Mouse (Mus musculus): ENCODE measurements around the gene Ager.
A peak's percentile ranks its signal among the peaks of the same experiment; 100 is the strongest.

Gene Ager

GRCm38 (mm10) chr17:34604511-34605237, 7.0 kb downstream of the Ager start:
- DNase-seq (ENCODE audit: low spot score): no peak

DNA sequence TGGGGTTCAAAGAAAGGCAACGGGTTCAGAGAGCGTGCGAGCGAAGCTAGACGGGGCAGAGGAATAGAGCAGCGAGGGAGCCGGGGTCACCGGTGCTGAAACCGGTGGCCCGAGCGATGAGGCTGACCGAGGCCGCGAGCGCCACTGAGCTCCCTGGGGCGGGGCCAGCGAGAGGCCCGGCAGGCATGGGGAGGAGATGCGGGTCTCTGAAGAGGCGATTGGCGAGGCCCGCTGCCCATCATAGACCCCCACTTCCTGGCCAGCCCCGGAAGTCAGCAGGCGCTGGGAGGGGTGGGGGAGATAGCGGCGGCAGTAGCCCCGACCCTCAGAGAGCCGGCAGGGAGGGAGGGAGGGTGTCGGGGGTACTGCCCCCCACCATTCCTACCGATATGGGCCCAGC, 7.9 kb downstream of the Ager start:
- DNase-seq (ENCODE audit: low spot score): peak; percentile 95

GRCm38 (mm10) chr17:34606186-34607039, 8.8 kb downstream of the Ager start:
- no peak for DNase-seq (ENCODE audit: low spot score)

- no peak for DNase-seq (ENCODE audit: low spot score)
These were observed 10.3 kb downstream of the Ager start for GRCm38 (mm10) chr17:34607997-34608396.

GRCm38 (mm10) chr17:34611050-34611449, 13.4 kb downstream of the Ager start:
- DNase-seq (ENCODE audit: low spot score): no peak

DNA sequence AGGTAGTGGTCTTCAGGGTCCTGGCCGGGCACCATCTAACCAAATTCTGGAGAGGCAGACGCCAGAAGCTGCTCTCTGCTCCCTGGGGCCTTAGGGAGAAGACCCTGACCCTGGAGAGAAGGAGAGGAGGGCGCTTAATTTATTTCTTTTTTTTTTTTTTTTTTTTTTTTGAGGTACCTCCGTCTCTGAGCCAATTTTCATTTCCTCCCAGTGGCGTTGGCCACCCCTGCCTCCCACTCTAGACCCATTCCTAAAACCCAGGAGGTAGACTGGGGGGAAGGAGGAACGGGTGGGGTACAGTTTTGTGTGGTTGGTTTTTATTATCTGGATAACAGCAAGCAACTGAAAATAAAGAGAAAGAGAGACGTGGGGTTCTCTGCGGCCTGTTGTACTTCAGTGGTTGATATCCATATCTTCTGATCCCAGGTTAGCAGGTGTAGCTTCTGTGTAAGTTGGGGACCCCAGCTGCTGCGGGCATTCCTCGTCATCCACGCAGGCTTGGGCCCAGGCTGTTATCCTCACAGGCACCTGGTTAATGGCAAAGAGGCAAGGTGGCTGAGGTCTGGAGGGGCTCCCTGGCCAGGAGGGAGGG, 15.5 kb downstream of the Ager start:
- DNase-seq (ENCODE audit: low spot score): no peak

DNA sequence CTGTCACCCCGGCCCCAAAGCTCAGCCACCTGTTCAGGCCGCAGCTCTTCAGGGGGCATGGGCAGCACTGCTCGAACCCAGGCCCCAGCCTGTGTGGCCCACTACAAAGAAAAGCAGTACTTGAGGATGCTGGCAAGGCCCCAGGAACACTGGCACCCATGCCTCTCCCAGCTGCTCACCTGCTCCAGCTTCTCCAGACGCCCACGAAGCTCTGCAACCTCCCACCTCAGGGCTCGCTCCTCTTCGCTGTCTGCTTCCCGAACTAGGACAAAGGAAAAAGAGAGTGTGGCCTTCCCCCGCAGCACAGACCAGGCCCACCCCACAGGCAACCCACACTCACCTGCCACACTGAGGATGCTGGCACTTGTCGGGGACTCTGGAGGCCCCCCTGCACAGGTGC, 16.2 kb downstream of the Ager start:
- DNase-seq (ENCODE audit: low spot score): no peak

- no peak for DNase-seq (ENCODE audit: low spot score)
These were observed 18.2 kb downstream of the Ager start, which contains the start of gene Egfl8 for GRCm38 (mm10) chr17:34615871-34616270. TSS of gene Egfl8 (minus strand) at chr17:34615971.

DNA sequence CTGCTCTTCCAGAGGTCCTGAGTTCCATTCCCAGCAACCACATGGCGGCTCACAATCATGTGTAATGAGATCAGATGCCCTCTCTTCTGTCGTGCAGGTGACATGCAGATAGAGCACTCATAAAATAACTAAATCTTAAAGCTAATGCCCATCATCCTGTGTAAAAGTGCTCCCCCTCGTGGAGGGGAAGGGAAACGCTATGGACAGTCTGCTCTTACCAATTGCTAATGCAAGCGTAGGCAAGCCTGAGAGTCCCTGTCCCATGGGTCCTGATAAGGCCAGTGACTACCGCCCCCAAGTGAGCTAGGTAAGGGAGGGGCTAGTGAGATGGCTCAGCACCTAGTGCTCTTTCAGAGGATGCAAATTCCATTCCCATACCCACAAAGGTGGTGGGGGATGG, 21.3 kb downstream of the Ager start:
- peak; percentile 83 for DNase-seq (ENCODE audit: low spot score)

- no peak for DNase-seq (ENCODE audit: low spot score)
These were observed 23.3 kb downstream of the Ager start for GRCm38 (mm10) chr17:34621006-34621405.

DNA sequence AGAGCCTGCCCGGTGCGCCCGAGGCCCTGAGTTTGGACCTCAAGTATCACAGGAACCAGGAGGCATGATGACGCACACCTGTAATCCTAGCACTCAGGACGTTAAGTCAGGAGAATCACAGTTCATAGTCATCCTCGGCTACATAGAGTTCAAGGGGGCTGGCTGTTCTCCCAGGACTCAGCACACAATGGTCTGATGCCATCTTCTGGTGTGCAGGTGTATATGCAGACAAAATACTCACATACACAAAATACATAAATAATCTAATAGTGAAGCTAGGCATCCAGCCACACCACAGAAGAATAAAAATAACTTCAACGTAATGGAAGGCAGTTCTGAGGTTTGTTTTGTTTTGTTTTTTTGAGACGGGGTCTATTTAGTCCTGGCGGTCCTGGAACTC, 25.5 kb downstream of the Ager start:
- DNase-seq (ENCODE audit: low spot score): no peak

DNA sequence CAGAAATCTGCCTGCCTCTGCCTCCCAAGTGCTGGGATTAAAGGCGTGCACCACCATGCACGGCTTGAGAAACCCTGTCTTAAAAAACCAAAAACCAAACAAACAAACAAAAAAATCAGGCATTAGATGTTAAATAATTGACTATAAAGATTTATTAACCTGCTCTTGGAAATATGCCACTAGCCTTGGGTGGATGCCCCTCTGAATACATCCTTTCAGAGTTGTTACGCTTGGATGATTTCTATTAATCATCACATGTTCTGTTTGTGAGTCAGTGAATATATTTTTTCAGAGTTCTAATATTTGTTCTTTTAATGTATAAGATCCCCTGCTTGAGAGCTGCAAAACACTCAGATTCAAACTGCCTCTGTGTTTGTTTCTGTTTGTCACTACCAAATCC, 27.3 kb downstream of the Ager start:
- no peak for DNase-seq (ENCODE audit: low spot score)

GRCm38 (mm10) chr17:34626062-34626772, 28.6 kb downstream of the Ager start:
- no peak for DNase-seq (ENCODE audit: low spot score)

DNA sequence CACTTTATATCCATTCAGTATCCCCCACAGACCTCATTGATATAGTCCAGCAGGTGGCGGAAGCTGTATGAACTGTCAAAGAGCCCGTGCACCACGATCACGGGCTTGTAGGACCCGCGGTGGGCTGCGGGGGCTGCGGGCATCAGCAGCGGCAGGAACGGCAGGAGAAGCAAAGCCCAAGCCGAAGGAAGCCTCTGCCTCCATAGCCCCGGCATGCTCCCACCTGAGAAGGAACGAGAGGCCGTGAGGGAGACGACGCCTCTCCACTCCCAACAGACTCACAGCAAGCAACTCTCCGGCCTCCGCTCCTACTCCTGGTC, 29.1 kb downstream of the Ager start:
- DNase-seq (ENCODE audit: low spot score): peak; percentile 73

GRCm38 (mm10) chr17:34627093-34627942, 29.7 kb downstream of the Ager start:
- DNase-seq (ENCODE audit: low spot score): peak; percentile 95

DNA sequence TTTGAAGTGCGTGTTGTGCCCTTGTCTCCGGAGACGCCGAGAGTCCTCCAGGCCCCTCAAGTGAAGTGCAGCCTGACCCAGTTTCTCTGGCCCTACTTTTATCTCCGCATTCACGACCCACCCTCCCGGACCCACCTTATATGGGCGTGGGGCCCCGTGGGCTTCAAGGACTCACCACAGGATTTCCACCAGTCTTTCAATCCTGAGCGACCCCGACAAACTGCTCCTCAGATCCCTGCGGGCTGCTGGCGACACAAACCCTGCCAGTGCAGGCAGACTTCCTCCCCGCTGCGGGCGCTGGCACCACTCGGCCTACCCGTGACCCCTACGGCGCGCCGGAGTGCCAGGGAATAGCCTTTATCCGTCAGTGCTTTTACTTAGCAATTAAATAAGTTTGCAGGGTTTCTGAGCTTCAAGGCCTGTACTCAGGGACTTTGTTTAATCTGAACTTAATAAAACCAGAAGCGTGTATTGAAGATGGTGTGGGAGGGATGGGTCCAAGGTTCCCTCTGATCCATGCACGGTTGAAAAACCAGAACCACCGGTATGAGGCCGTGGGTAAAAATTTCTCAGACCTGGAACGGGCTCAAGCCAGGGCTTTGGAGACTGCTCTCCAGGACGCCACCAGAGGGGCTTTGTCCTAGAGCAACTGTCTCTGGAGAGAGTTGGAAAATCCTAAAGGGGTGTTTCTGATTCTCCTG, 30.4 kb downstream of the Ager start, which contains the start of gene Ppt2:
Gene Ppt2, minus strand, starts transcription at position 568 of the 701 bp plus-strand sequence.
- peak; percentile 39 for DNase-seq (ENCODE audit: low spot score)

- DNase-seq (ENCODE audit: low spot score): no peak
These were observed 30.9 kb downstream of the Ager start for GRCm38 (mm10) chr17:34628644-34628967.

DNA sequence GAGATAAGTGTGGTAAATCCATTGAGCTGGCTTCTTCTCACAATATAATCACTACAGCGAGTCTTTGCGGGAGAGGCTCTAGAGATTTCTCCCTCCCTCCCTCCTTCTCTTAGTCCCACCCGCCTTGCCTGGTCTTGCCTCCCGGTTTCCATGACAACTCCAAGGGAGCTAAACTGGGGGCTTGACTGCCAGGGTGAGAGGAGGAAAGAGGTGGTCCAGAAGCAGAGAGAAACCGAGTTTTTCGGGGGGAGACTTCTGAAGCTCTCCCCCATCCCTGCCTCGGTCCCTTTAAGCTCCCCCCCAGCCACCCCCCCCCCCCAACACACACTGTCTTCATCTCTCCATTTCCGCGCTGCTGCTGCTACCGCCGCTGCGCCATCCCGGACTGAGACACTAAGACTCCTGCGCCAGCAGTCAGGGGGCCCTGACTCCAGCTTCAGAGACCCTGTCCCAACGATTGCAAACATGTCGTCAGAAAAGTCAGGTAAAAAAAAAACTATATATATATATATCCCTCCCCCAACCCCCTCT, 31.6 kb downstream of the Ager start, which contains the start of gene Prrt1:
Gene Prrt1, plus strand, starts transcription at position 313 of the 531 bp plus-strand sequence.
- peak; percentile 71 for DNase-seq (ENCODE audit: low spot score)

DNA sequence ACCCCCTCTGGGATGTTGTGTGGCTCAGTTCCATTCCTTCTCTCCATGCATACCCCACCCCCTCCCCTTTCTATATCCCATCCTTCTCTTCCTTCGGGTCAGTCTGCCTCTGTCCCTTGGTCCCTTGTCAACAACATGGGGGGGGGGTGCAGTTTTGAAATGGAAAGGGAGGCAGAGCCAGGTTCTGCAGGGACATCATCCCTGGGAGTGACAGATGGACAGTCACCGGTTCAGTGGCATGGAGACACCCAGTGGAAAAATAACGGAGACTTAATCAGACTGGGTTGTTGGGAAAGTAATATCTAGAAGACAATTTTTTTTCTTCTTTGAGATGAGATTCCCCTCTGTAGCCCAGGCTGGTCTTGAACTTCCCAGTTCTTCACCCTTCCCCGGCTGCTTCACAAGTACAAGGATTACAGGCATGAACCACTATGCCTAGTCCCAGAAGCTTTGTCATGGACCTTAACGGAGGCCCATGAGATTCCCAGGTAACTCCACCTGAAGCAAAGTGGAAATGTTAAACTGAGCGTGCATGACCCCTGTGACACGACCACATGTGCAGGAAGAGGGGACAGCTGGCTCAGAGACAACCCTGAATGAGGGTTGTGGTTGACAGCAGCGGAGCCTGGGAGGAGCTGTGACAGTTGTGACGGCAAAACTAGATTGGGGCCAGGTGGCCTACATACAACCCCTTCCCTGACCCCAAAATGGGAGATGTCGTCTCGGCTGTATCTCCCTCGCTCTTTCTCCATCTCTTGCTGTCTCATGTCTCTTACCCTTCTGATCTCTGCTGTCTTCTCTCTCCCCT, 32.3 kb downstream of the Ager start:
- no peak for DNase-seq (ENCODE audit: low spot score)
